Mouse (Mus musculus) small intestine, adult 2 months (tissue): ENCODE measurements around the gene Rpl23a.

Experiments
- CTCF ChIP-seq: fragments of 200-500 bp; IDR thresholded peaks from 2 replicates; pipeline ENCODE4 v1.5.1; 2012; ENCODE audit warnings: low read depth, mild to moderate bottlenecking, control low read depth, inconsistent platforms, low read length, moderate library complexity, mixed read lengths; ENCODE audit not compliant: insufficient replicate concordance, insufficient read length; ENCODE audit errors: extremely low read depth
- POLR2A ChIP-seq: fragments of 200-500 bp; IDR thresholded peaks from 2 replicates; pipeline ENCODE4 v1.6.1; 2012; ENCODE audit warnings: low read depth, mild to moderate bottlenecking, control low read depth, inconsistent platforms, low read length, moderate library complexity

DNA sequence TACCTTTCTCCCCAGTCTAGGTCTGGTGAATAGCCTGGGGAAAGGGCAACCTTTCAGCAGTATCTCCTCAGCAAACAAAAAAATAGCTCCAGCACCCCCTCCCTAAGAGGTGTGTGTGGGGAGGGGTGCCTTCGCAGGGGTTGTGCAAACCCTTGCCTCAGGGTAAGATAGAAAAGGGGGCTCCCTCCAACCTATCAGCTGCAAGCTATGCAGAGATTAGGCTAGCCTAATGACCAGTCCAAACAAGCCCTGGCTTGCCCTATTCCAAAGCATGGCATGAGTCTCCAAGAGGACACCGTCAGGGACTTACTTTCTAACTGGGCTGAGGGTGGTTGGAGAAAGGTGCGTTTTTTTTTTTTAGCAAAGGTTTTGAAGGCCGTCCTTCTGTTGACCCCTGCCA lies 17.2 kb downstream of the Rpl23a start:
- TF ChIP-seq CTCF, result no peak
- no peak for TF ChIP-seq POLR2A
